8 mouse cellular contexts compared by ENCODE assay signal in genomic region chr11:113648152-113648551, GRCm38 (mm10). TPM values are rescaled to one million over a fixed set of nuclear protein-coding genes. Genes with fewer than 3 reads are reported as not detected.
DNase-seq lines count a peak whose midpoint lies in the region; ATAC-seq and TF ChIP-seq lines count a peak whose summit lies in the region.

No protein-coding gene starts in this region.

- peak; percentile 65 for ATAC-seq in erythroid progenitor cell, adult 5-6 weeks (replicated peaks; ENCODE audit: low FRiP score, poor library complexity, severe bottlenecking)
- peak; percentile 54 for ATAC-seq in lung, postnatal 0 days

- H3K4me2 ChIP-seq in lung, postnatal 0 days (replicated peaks; ENCODE audit: low read depth, low read length): 0 out of 2 replicates have a peak overlapping the region, but pooled peaks have one; percentile 29

- peak; percentile 98 for TF ChIP-seq CTCF in brain, embryonic 14.5 days (IDR thresholded peaks at IDR 0.05; ENCODE audit: borderline replicate concordance, extremely low read depth, insufficient read depth, insufficient read length)
- peak; percentile 97 for TF ChIP-seq CTCF in lung, postnatal 0 days (IDR thresholded peaks at IDR 0.05)

- intact Hi-C loops in heart, postnatal 10 days (cut with DNase I): loop anchor here (1.0 to 2.0 kb wide), 2 partner anchors 35 to 163 kb away; no protein-coding TSS in a partner anchor

- no peaks in the 10 kb centered on the region for H3K9me3 ChIP-seq in lung, postnatal 0 days (ENCODE audit: low read length)

- H3K4me3 ChIP-seq in lung, postnatal 0 days (ENCODE audit: low read depth, low read length): no peak overlapping the region

- peak; percentile 88 for DNase-seq in ES-CJ7 (ENCODE audit: low read depth, low spot score)
- DNase-seq in brain, embryonic 14.5 days (ENCODE audit: low read depth): peak; percentile 80
- DNase-seq in heart, postnatal 10 days: peak; percentile 79 to 90
- DNase-seq in layer of hippocampus, adult 8-10 months (ENCODE audit: low spot score in 2 of 2): peak; percentile 61 to 71
- peak; percentile 90 for DNase-seq in lung, postnatal 0 days (ENCODE audit: low spot score)
- peak; percentile 81 for DNase-seq in right cerebral cortex, adult 18-20 months
- DNase-seq in urinary bladder, adult 2 months (ENCODE audit: low spot score): peak; percentile 65

- 4% methylated on average over 15 of the region's 15 CpGs for WGBS in lung, postnatal 0 days

- TF ChIP-seq POLR2A in brain, embryonic 14.5 days (IDR thresholded peaks at IDR 0.05; ENCODE audit: borderline replicate concordance, extremely low read depth, insufficient read depth, insufficient read length, poor library complexity, severe bottlenecking): no peak

- H3K36me3 ChIP-seq in lung, postnatal 0 days (ENCODE audit: insufficient read depth, low read length): 0 out of 2 replicates have a peak, but pooled peaks cover 4% of the 10 kb centered on the region

- no peak for TF ChIP-seq EP300 in lung, postnatal 0 days (IDR thresholded peaks at IDR 0.05)

- H3K27me3 ChIP-seq in lung, postnatal 0 days (replicated peaks; ENCODE audit: insufficient read depth, low read length): no peaks in the 10 kb centered on the region

- H3K9ac ChIP-seq in lung, postnatal 0 days (replicated peaks; ENCODE audit: low read depth): no peak overlapping the region

- H3K27ac ChIP-seq in lung, postnatal 0 days (ENCODE audit: low read length): no peak overlapping the region

- H3K4me1 ChIP-seq in lung, postnatal 0 days (ENCODE audit: insufficient read depth, low read depth, low read length): peaks cover 8% of the 10 kb centered on the region; the same call in 1 of the 2 replicates

RNA-seq across cellular contexts. Expression of gene Cog1, which starts 0.8 kb away (rescaled TPM):
- polyA plus RNA-seq in brain, embryonic 14.5 days (2012; rRNA removed): 53.0 and 59.8 TPM in 2 replicates
- total RNA-seq in erythroid progenitor cell, adult 5-6 weeks (2015; ENCODE audit: low replicate concordance): 29.8 and 33.2 TPM in 2 replicates
- total RNA-seq in erythroid progenitor cell, adult 5-6 weeks (2017; ENCODE audit: low replicate concordance): 30.3 and 38.8 TPM in 2 replicates
- total RNA-seq in heart, postnatal 10 days (2021): 10 to 100 TPM; 17.1 to 18.1 TPM
- 10 to 100 TPM; 48.6 to 61.6 (median 57.1) TPM for total RNA-seq in layer of hippocampus, adult 8-10 months (2022)
- polyA plus RNA-seq in lung, postnatal 0 days (2015; fragmentation: Nextera tagmentation; extraction: Ambion mirVana): 18.6 and 19.0 TPM in 2 replicates
- 40.7 and 42.7 TPM in 2 replicates for polyA plus RNA-seq in urinary bladder, adult 2 months (2012; rRNA removed)

RNA-seq across cellular contexts. Expression of gene Slc39a11, which starts 1.7 kb away (rescaled TPM):
- 22.1 and 24.3 TPM in 2 replicates for polyA plus RNA-seq in brain, embryonic 14.5 days (2012; rRNA removed)
- 3.6 and 5.4 TPM in 2 replicates for total RNA-seq in erythroid progenitor cell, adult 5-6 weeks (2015; ENCODE audit: low replicate concordance)
- total RNA-seq in erythroid progenitor cell, adult 5-6 weeks (2017; ENCODE audit: low replicate concordance): 3.5 and 4.7 TPM in 2 replicates
- 1 to 10 TPM; 6.2 to 8.1 TPM for total RNA-seq in heart, postnatal 10 days (2021)
- total RNA-seq in layer of hippocampus, adult 8-10 months (2022): 10 to 100 TPM; 20.2 to 24.3 (median 23.4) TPM
- 14.3 and 15.1 TPM in 2 replicates for polyA plus RNA-seq in lung, postnatal 0 days (2015; fragmentation: Nextera tagmentation; extraction: Ambion mirVana)
- 12.8 and 13.2 TPM in 2 replicates for polyA plus RNA-seq in urinary bladder, adult 2 months (2012; rRNA removed)

RNA-seq across cellular contexts. Expression of gene Sstr2, which starts 29.0 kb away (rescaled TPM):
- polyA plus RNA-seq in brain, embryonic 14.5 days (2012; rRNA removed): 29.0 and 67.3 TPM in 2 replicates
- total RNA-seq in erythroid progenitor cell, adult 5-6 weeks (2015; ENCODE audit: low replicate concordance): not detected in 2 replicates
- not detected in 2 replicates for total RNA-seq in erythroid progenitor cell, adult 5-6 weeks (2017; ENCODE audit: low replicate concordance)
- total RNA-seq in heart, postnatal 10 days (2021): not detected
- 10 to 100 TPM; 17.5 to 20.8 (median 19.0) TPM for total RNA-seq in layer of hippocampus, adult 8-10 months (2022)
- 3.9 and 4.0 TPM in 2 replicates for polyA plus RNA-seq in lung, postnatal 0 days (2015; fragmentation: Nextera tagmentation; extraction: Ambion mirVana)
- polyA plus RNA-seq in urinary bladder, adult 2 months (2012; rRNA removed): 0.15 and 0.21 TPM in 2 replicates

RNA-seq across cellular contexts. Expression of gene Fam104a, which starts 35.8 kb away (rescaled TPM):
- 30.2 and 37.4 TPM in 2 replicates for polyA plus RNA-seq in brain, embryonic 14.5 days (2012; rRNA removed)
- total RNA-seq in erythroid progenitor cell, adult 5-6 weeks (2015; ENCODE audit: low replicate concordance): 24.1 and 24.3 TPM in 2 replicates
- 21.4 and 35.7 TPM in 2 replicates for total RNA-seq in erythroid progenitor cell, adult 5-6 weeks (2017; ENCODE audit: low replicate concordance)
- total RNA-seq in heart, postnatal 10 days (2021): 10 to 100 TPM; 21.1 TPM
- total RNA-seq in layer of hippocampus, adult 8-10 months (2022): 10 to 100 TPM; 26.8 to 28.6 (median 27.6) TPM
- polyA plus RNA-seq in lung, postnatal 0 days (2015; fragmentation: Nextera tagmentation; extraction: Ambion mirVana): 41.3 and 44.1 TPM in 2 replicates
- polyA plus RNA-seq in urinary bladder, adult 2 months (2012; rRNA removed): 25.0 and 26.5 TPM in 2 replicates

RNA-seq across cellular contexts. Expression of gene D11Wsu47e, which starts 36.1 kb away (rescaled TPM):
- 31.4 and 34.3 TPM in 2 replicates for polyA plus RNA-seq in brain, embryonic 14.5 days (2012; rRNA removed)
- 10.1 TPM in 1 of 2 replicates, not detected in the other for total RNA-seq in erythroid progenitor cell, adult 5-6 weeks (2015; ENCODE audit: low replicate concordance)
- total RNA-seq in erythroid progenitor cell, adult 5-6 weeks (2017; ENCODE audit: low replicate concordance): 3.8 and 9.0 TPM in 2 replicates
- 1 to 10 TPM; 7.1 to 8.4 TPM for total RNA-seq in heart, postnatal 10 days (2021)
- 10 to 100 TPM; 14.1 to 17.1 (median 15.7) TPM for total RNA-seq in layer of hippocampus, adult 8-10 months (2022)
- 10.3 and 11.9 TPM in 2 replicates for polyA plus RNA-seq in lung, postnatal 0 days (2015; fragmentation: Nextera tagmentation; extraction: Ambion mirVana)
- 11.5 and 12.5 TPM in 2 replicates for polyA plus RNA-seq in urinary bladder, adult 2 months (2012; rRNA removed)

Comparison
In these comparisons a context has a peak if more than half of its experiments do, and no peak if none do; other contexts are left out.
1. RNA of gene Sstr2, which starts 29.0 kb away (total RNA-seq): 17.5 to 20.8 TPM in layer of hippocampus, adult 8-10 months; not detected in heart, postnatal 10 days and not detected in erythroid progenitor cell, adult 5-6 weeks; every median in the first group is over 10 times any median in the second.
2. Peak in every context shown above with its lines, with median percentiles within 50 percentile points of each other: DNase-seq.